Mouse (Mus musculus) stomach, embryonic 15.5 days (tissue): ENCODE results near the gene Gas7. TPM values are rescaled to one million over a fixed set of nuclear protein-coding genes. Genes with fewer than 3 reads are reported as not detected.

ENCODE experiments used
- ATAC-seq: fragments of 200-750 bp; cut with Nextera tagmentation; 2 replicates; pipeline ENCODE4 v1.8.0; 2017; ENCODE audit warnings: low read depth, moderate number of reproducible peaks, moderate TSS enrichment; ENCODE audit not compliant: insufficient read depth, low FRiP score
- H3K27ac ChIP-seq: fragments of 300-500 bp; sonication (generic); 2 replicates; pipeline ENCODE4 v1.5.1; 2015; ENCODE audit warnings: mild to moderate bottlenecking, inconsistent platforms
- H3K27me3 ChIP-seq: fragments of 300-500 bp; sonication (generic); replicated peaks from 2 replicates; pipeline ENCODE4 v1.6.1; 2015; ENCODE audit warnings: inconsistent platforms
- H3K36me3 ChIP-seq: fragments of 300-500 bp; sonication (generic); 2 replicates; pipeline ENCODE4 v1.6.1; 2015; ENCODE audit warnings: inconsistent platforms
- H3K4me1 ChIP-seq: fragments of 300-500 bp; sonication (generic); 2 replicates; pipeline ENCODE4 v1.6.1; 2015; ENCODE audit warnings: inconsistent platforms
- H3K4me2 ChIP-seq: fragments of 300-500 bp; sonication (generic); 2 replicates; pipeline ENCODE4 v1.6.1; 2015; ENCODE audit warnings: mild to moderate bottlenecking, inconsistent platforms
- H3K4me3 ChIP-seq: fragments of 300-500 bp; sonication (generic); replicated peaks from 2 replicates; pipeline ENCODE4 v1.5.1; 2015; ENCODE audit warnings: inconsistent platforms
- H3K9ac ChIP-seq: fragments of 300-500 bp; sonication (generic); 2 replicates; pipeline ENCODE4 v1.6.1; 2015; ENCODE audit warnings: inconsistent platforms
- H3K9me3 ChIP-seq: fragments of 300-500 bp; sonication (generic); 2 replicates; pipeline ENCODE4 v1.6.1; 2016; ENCODE audit warnings: inconsistent platforms
- WGBS: fragments of 180-500 bp; shearing (Covaris S2); methylation state at CpG from one replicate; pipeline ENCODE4 v1.1.7; 2015; 5-methylcytosine and 5-hydroxymethylcytosine counted together
- polyA plus RNA-seq: library from polyadenylated mRNA; unstranded; fragments of >200 nt; fragmentation: Nextera tagmentation; extraction: Ambion mirVana; gene quantifications from 2 replicates; pipeline ENCODE4 v1.2.1, GENCODE M21; 2015

Gas7 gene
- polyA plus RNA-seq, 1 experiment from 2014 or later = 15.5 TPM

DNA sequence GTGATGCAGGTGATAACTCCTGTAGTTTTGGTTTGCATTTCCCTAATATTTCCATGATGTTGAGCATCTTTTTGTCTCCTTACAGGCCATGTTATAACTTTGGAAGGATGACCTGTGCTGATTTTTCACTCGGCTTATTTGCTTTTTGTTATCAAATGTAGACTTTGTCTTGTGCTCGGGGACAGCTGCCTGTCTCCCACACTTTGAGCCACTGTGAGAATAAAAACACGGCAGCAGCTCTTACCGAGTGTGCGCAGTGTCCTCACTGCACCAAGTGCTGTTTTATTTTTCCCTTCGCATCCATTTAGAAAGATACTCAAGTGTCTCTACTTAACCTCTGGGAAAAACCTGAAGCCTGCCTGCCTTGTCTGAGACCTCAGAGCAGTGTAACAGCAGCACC, 129.8 kb downstream of the Gas7 start:
- Histone ChIP-seq H3K4me1 (peaks cover 4% of the 10 kb centered on the region; the same call in 1 of the 2 replicates), H3K36me3 (no peaks in the 10 kb centered on the region), H3K9ac (no peak overlapping the region), H3K4me3 (no peak overlapping the region), H3K27ac (no peak overlapping the region), H3K9me3 (no peaks in the 10 kb centered on the region), H3K4me2 (no peak overlapping the region), H3K27me3 (no peaks in the 10 kb centered on the region)
- no peak for ATAC-seq
- 79% methylated on average over 6 of the region's 6 CpGs for WGBS

DNA sequence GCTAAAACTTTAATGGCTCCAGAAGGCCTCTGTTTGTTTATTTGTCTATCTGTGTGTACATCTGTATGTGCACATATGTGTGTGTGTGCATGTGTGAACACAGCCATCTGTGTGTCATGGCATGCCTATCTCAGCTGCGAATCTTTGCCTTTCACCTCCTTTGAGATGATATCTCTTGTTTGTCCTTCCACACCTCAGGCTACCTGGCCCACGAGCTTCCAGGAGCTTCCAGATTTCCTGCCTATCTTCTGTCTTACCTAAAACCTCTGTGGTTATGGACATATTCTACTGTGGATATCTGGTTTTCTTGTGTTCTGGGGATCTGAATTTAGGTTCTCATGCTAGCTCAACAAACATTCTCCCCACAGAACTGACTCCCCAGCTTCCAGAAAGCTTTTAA, 130.4 kb downstream of the Gas7 start:
- peaks cover 4% of the 10 kb centered on the region; the same call in 1 of the 2 replicates for H3K4me1 ChIP-seq
- peak overlapping the region; percentile 64 for H3K27ac ChIP-seq
- no peak for ATAC-seq
- 70% methylated on average over 2 of the region's 2 CpGs for WGBS
- no peak overlapping the region for H3K4me3 ChIP-seq
- no peaks in the 10 kb centered on the region for H3K27me3 ChIP-seq
- no peak overlapping the region for H3K9ac ChIP-seq
- no peaks in the 10 kb centered on the region for H3K9me3 ChIP-seq
- H3K4me2 ChIP-seq = no peak overlapping the region
- no peaks in the 10 kb centered on the region for H3K36me3 ChIP-seq

DNA sequence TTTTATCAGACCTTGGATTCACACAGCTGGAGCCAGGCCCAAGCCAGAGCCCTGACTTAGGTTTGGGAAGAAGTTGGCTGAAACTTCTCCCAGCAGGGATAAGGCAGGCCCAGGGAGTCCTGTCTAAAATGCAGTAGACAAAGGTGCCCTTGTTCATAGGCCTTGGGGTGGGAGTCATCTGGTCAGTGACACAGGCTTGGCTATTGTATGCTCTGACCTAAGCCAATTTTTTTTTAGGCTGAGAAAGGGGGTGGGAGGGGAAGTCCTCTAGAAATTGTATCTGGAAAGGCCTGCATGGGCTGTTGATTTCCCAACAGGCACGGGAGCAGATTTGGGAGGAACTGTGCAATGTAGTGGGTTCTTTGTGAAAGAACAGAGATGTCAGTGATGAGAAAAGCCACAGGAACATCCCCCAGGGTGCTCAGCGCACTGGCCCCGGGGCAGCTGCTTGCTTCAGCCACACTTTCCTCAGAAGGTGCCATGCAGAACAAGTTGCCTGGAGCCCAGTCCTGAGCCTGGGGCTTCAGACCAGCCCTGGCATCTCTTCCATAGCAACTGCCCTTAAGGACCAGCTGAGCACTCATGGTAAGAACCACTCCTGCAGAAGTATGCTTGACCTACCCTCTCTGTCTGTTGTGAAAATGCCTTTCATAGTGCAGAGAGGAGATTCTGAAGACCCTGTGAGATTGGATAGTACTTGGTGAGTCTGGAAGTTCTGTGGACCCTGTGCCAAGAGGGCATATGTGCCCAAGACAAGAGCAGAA, 131.2 kb downstream of the Gas7 start:
- ATAC-seq = peak; percentile 52; the same call in 1 of the 2 replicates
- no peak overlapping the region for H3K4me2 ChIP-seq
- H3K9me3 ChIP-seq = no peaks in the 10 kb centered on the region
- no peaks in the 10 kb centered on the region for H3K36me3 ChIP-seq
- H3K4me3 ChIP-seq = no peak overlapping the region
- WGBS = 69% methylated on average over 3 of the region's 3 CpGs
- H3K9ac ChIP-seq = no peak overlapping the region
- H3K4me1 ChIP-seq = no peaks in the 10 kb centered on the region
- no peaks in the 10 kb centered on the region for H3K27me3 ChIP-seq
- H3K27ac ChIP-seq = peak overlapping the region; percentile 64; the same call in 1 of the 2 replicates

DNA sequence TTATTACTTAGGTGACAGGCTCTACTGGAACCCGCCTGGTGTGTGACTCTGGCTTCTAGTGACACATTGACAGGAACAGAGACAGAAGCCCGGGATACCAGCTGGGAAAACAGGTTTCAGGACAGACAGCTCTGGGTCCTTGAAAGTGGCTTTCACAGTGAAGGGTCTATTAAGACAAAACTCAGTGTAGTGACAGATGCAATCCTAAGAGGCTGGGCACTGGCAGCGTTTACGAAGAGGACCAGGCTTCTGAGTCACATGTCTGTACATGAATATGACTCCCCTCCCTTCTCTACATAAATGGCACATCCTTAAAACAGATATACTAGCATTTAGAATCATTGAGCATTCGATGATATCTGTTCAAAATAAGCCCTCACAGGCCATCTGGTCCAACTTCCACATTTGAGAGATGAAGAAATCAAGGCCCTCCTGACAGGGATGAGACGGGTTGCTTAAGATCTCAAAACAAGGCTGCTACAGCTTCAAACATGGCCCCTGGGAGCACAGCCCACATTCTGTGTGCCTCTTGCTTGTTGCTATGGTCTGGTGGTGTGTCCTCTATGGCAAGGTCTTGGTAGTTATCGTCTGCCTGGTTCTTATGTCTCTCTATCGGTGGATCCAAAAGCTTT, 133.1 kb downstream of the Gas7 start:
- Histone ChIP-seq H3K27me3 (no peaks in the 10 kb centered on the region), H3K4me2 (no peak overlapping the region), H3K9me3 (no peaks in the 10 kb centered on the region), H3K4me1 (no peaks in the 10 kb centered on the region), H3K9ac (no peak overlapping the region), H3K27ac (no peak overlapping the region), H3K36me3 (no peaks in the 10 kb centered on the region), H3K4me3 (no peak overlapping the region)
- ATAC-seq = no peak
- 75% methylated on average over 8 of the region's 8 CpGs for WGBS

DNA sequence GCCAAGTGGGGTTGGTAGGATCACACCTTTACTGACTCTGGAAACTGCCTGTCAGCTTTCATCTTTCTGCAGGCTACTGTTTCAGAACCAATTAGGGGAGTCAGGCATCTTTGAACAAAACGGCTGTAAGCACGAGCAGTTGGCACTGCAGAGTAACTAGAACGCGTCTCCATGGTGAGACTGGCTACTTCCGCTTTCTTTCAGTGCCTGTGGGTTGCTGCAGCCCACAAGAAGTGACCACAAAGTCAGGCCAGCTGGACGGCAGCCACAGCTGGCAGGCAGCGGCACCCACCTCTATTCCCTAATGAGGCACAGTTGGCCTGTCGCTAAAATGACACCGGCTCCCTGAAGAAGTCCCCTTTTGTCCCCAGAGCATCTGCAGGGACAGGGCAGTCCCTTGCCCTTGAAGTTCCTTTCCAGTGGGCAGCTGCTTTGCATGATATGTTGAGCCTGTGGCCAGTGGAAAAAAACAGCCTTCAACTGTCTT, 133.6 kb downstream of the Gas7 start:
- Histone ChIP-seq H3K9ac (no peak overlapping the region), H3K9me3 (no peaks in the 10 kb centered on the region), H3K27me3 (no peaks in the 10 kb centered on the region), H3K27ac (no peak overlapping the region), H3K4me1 (no peaks in the 10 kb centered on the region), H3K4me2 (no peak overlapping the region), H3K4me3 (no peak overlapping the region), H3K36me3 (no peaks in the 10 kb centered on the region)
- ATAC-seq = no peak
- WGBS = 51% methylated on average over 9 of the region's 9 CpGs

DNA sequence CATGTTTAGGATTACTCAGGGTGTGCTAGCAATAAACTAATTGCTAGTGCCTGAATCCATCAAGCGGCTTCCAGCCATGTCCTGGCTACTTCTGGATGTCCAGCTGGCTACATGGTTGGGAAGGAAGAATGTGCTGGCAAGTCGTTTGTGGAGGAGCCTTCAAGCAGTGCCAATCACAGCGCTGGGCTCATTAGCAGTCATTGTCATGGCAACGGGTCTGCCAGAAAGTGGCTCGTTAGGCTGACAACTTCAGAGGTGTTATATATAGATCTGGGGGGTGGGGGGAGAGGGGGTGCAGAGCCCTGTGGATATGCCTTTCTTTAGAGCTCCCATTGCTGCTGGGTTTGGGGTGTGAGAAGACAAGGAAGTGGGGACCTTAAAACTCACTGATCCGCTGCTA, 141.0 kb downstream of the Gas7 start:
- Histone ChIP-seq H3K27ac (no peak overlapping the region), H3K27me3 (no peaks in the 10 kb centered on the region), H3K4me3 (no peak overlapping the region), H3K4me1 (peaks cover 5% of the 10 kb centered on the region; the same call in 1 of the 2 replicates), H3K36me3 (no peaks in the 10 kb centered on the region), H3K9me3 (no peaks in the 10 kb centered on the region), H3K9ac (no peak overlapping the region), H3K4me2 (no peak overlapping the region)
- WGBS = 63% methylated on average over 6 of the region's 6 CpGs
- ATAC-seq = no peak

DNA sequence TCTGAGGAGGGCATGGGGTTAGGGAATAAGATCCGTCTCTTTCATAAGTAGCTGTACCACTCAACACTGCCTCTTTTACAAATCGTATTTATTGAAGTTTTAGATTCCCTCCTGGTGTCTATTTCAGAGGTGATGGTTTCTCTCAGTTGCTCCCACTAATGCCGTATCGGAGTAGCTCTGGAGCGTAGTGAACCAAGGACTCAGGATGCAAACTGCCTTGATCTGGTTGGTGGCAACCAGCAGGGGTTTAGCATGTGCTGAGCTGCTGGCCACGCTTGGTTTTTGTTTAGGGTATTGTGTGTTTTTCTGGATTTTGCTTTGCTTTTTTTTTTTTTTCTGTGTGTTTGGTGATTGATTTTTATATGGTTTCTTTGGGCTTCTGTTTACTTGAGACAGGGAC, 141.6 kb downstream of the Gas7 start:
- 83% methylated on average over 6 of the region's 6 CpGs for whole genome bisulfite sequencing
- H3K4me2 ChIP-seq = no peak overlapping the region
- no peak overlapping the region for H3K4me3 ChIP-seq
- H3K27ac ChIP-seq = no peak overlapping the region
- H3K36me3 ChIP-seq = no peaks in the 10 kb centered on the region
- peaks cover 5% of the 10 kb centered on the region; the same call in 1 of the 2 replicates for H3K4me1 ChIP-seq
- H3K9me3 ChIP-seq = no peaks in the 10 kb centered on the region
- no peaks in the 10 kb centered on the region for H3K27me3 ChIP-seq
- no peak for ATAC-seq
- no peak overlapping the region for H3K9ac ChIP-seq

DNA sequence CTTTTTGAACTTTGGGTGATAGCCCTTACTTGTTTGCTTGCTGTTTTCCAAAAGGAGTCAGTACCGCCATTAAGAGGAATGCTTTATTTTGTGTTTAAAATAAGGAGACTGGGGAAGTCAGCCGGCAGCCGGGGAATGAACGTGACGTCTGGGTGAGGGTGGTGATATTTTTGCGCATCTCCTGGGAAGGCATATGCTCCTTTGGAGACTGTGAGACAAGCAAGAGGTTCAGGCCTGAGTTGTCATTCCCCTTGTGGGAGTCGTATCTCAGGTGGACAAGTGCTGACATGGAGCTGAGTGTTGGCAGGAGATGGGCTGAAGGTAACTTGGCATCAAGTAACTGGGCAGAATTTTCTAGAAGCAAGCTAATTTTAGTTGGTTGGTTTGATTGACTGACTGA, 142.2 kb downstream of the Gas7 start:
- WGBS = 75% methylated on average over 7 of the region's 7 CpGs

DNA sequence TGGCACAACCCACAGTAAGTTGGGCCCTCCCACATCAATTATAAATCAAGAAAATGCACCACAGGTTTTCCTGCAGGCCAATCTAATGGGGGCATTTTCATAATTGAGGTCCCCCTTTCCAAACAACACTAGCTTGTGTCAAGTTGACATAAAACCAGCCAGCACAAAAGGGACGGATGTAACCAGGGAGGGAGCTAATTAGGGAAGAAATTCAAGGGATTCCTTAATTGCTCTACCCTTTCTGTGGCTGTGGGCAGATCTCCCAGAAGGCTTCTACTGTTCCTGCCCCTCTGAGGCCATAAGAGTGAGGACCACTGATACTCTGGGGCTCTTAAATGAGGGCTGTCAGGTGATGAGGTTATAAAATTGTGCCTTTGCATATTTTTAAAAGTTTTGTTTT, 143.9 kb downstream of the Gas7 start:
- no peak overlapping the region for H3K9ac ChIP-seq
- H3K27ac ChIP-seq = no peak overlapping the region
- no peaks in the 10 kb centered on the region for H3K27me3 ChIP-seq
- H3K4me1 ChIP-seq = peaks cover 5% of the 10 kb centered on the region; the same call in 1 of the 2 replicates
- H3K4me3 ChIP-seq = no peak overlapping the region
- no peaks in the 10 kb centered on the region for H3K36me3 ChIP-seq
- ATAC-seq = no peak
- no peaks in the 10 kb centered on the region for H3K9me3 ChIP-seq
- no peak overlapping the region for H3K4me2 ChIP-seq
- 71% methylated on average over 1 of the region's 1 CpGs for WGBS

More for the DNA sequence above, 142.2 kb downstream of the Gas7 start:
- Histone ChIP-seq H3K4me3 (no peak overlapping the region), H3K9me3 (no peaks in the 10 kb centered on the region), H3K4me2 (no peak overlapping the region), H3K27ac (no peak overlapping the region), H3K36me3 (no peaks in the 10 kb centered on the region), H3K4me1 (peaks cover 5% of the 10 kb centered on the region; the same call in 1 of the 2 replicates), H3K9ac (no peak overlapping the region), H3K27me3 (no peaks in the 10 kb centered on the region)
- ATAC-seq = no peak

DNA sequence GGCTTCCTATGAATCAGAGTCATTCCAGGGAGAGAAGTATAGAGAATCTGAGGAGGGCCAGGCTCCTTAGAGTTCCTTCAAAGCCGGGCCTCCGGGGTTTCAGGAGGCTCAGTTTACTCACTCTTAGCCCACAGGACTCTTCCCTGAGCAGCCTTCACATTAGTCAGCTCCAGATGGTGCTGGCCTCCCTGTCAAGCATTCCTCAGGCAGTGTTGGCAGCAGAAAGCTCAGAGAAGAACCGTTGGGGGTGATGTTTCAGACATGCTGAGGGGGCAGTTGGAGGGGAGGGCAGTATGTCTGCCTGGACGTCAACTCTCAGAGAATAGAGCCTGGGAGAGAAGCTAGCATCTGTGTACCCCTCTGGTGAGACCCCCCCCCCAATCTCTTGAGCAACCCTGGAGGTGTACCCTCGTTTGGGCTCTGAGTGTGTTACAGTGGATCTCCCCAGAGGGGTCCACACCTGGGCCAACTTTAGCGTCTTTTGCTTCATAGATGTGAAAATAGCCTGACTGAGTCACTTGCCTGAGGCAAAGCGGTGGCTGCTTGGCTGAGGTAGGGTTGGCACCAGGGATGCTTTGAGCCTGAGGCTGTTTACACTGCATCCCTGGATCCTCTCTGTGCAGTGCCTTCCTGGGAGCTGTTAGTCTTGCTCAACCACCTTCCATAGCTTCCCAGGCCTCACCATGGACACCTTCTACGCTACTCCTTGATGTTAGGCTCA, 145.6 kb downstream of the Gas7 start:
- Histone ChIP-seq H3K9ac (no peak overlapping the region), H3K4me2 (no peak overlapping the region), H3K4me3 (no peak overlapping the region), H3K36me3 (no peaks in the 10 kb centered on the region), H3K27me3 (no peaks in the 10 kb centered on the region), H3K9me3 (no peaks in the 10 kb centered on the region), H3K27ac (no peak overlapping the region), H3K4me1 (peaks cover 5% of the 10 kb centered on the region; the same call in 1 of the 2 replicates)
- WGBS = 69% methylated on average over 8 of the region's 8 CpGs
- no peak for ATAC-seq

DNA sequence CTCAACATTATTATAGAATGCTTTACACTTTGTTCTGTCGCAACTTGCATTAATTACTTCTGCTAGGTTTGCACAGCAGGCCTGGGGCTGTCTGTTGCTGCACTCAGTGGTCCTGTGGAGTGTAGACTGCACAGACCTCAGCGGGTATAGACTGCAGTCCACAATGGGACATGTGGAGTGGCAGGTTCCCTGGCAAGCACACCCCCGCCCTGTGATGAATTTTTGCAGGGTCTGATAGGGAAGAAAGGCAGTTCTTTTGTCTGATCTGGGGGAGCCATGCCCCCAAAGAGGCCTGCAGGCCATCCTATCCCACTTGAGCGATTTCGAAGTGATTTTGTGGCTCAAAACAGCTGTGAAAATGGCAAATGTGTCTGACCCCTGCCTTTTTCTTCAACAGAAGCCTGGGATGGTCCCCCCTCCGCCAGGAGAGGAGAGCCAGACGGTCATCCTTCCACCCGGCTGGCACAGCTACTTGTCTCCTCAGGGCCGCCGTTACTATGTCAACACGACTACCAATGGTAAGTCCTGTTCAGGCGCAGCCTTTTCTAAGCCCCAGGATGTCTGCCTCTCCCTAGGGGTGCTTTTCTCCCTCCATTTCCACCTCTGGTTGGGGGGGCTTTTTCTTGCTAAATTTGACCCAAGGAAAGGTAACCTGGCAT, 147.6 kb downstream of the Gas7 start:
- 67% methylated on average over 12 of the region's 12 CpGs for WGBS
- Histone ChIP-seq H3K27me3 (no peaks in the 10 kb centered on the region), H3K4me2 (no peak overlapping the region), H3K4me1 (peaks cover 5% of the 10 kb centered on the region; the same call in 1 of the 2 replicates), H3K27ac (no peak overlapping the region), H3K9ac (no peak overlapping the region), H3K36me3 (no peaks in the 10 kb centered on the region), H3K4me3 (no peak overlapping the region), H3K9me3 (no peaks in the 10 kb centered on the region)
- no peak for ATAC-seq
